Mouse (Mus musculus) liver, adult 2 months (tissue): Measurements from ENCODE around the gene Gtpbp3.

ENCODE experiments used
- CTCF ChIP-seq: fragments of 200-500 bp; IDR thresholded peaks from 2 replicates; pipeline ENCODE4 v1.5.1; 2011; ENCODE audit warnings: low read depth, low read length, control low read depth
- POLR2A ChIP-seq: fragments of 200-500 bp; IDR thresholded peaks from 2 replicates; pipeline ENCODE4 v1.6.1; 2011; ENCODE audit warnings: low read length, control low read depth; ENCODE audit not compliant: insufficient read depth; ENCODE audit errors: extremely low read depth

GRCm38 (mm10) chr8:71498816-71499690 is 11.2 kb downstream of the Gtpbp3 start:
- TF ChIP-seq CTCF (no peak), POLR2A (no peak)
